ENCODE assay signal across 21 mouse cellular contexts in genomic region chr2:65275443-65276061, GRCm38 (mm10). TPM values are rescaled to one million over a fixed set of nuclear protein-coding genes. Genes with fewer than 3 reads are reported as not detected.
DNase-seq lines count a peak whose midpoint lies in the region; ATAC-seq and TF ChIP-seq lines count a peak whose summit lies in the region.
"Had no signal": no experiment of that assay in that cellular context is flagged by ENCODE, and none has a peak within 500 bp of the region (broad histone marks: within the 10 kb centered on the region; RNA-seq: fewer than 3 reads in every experiment).

No protein-coding gene starts in this region.

- H3K36me3 ChIP-seq in hindbrain, postnatal 0 days (ENCODE audit: insufficient read depth, low read length) = no peaks in the 10 kb centered on the region
- no peaks in the 10 kb centered on the region for H3K36me3 ChIP-seq in hindbrain, embryonic 10.5 days
- no peaks in the 10 kb centered on the region for H3K36me3 ChIP-seq in liver, adult 2 months (ENCODE audit: control insufficient read depth, insufficient read depth, low read length)
- H3K36me3 ChIP-seq in liver, embryonic 11.5 days (ENCODE audit: control insufficient read depth, insufficient read depth, low read length) = no peaks in the 10 kb centered on the region
- H3K36me3 ChIP-seq in forebrain, embryonic 12.5 days (replicated peaks) = no peaks in the 10 kb centered on the region
- H3K36me3 ChIP-seq: embryonic facial prominence, embryonic 13.5 days; limb, embryonic 15.5 days; midbrain, embryonic 12.5 days; neural tube, embryonic 12.5 days had no signal

- H3K9me3 ChIP-seq in hindbrain, postnatal 0 days (ENCODE audit: low read length) = no peaks in the 10 kb centered on the region
- H3K9me3 ChIP-seq in hindbrain, embryonic 10.5 days = no peaks in the 10 kb centered on the region
- H3K9me3 ChIP-seq in liver, embryonic 11.5 days (ENCODE audit: control insufficient read depth, low read length) = no peaks in the 10 kb centered on the region
- H3K9me3 ChIP-seq in forebrain, embryonic 12.5 days = no peaks in the 10 kb centered on the region
- H3K9me3 ChIP-seq: embryonic facial prominence, embryonic 13.5 days; limb, embryonic 15.5 days; midbrain, embryonic 12.5 days; neural tube, embryonic 12.5 days had no signal

- H3K79me2 ChIP-seq in liver, adult 2 months (ENCODE audit: control insufficient read depth, insufficient read depth, low read length) = no peaks in the 10 kb centered on the region

- 73% methylated on average over 6 of the region's 6 CpGs for WGBS in hindbrain, postnatal 0 days
- WGBS in hindbrain, embryonic 10.5 days = 88% methylated on average over 6 of the region's 6 CpGs
- 86% methylated on average over 6 of the region's 6 CpGs for WGBS in liver, adult 2 months
- 79% methylated on average over 6 of the region's 6 CpGs for WGBS in liver, embryonic 11.5 days
- 29% methylated on average over 6 of the region's 6 CpGs for WGBS in forebrain, embryonic 12.5 days

- no peak overlapping the region for H3K9ac ChIP-seq in hindbrain, postnatal 0 days (replicated peaks; ENCODE audit: low read length)
- H3K9ac ChIP-seq in liver, adult 2 months (ENCODE audit: low read depth, low read length) = no peak overlapping the region
- H3K9ac ChIP-seq in liver, embryonic 11.5 days (ENCODE audit: low read depth, low read length) = no peak overlapping the region
- no peak overlapping the region for H3K9ac ChIP-seq in forebrain, embryonic 12.5 days
- H3K9ac ChIP-seq: embryonic facial prominence, embryonic 13.5 days; limb, embryonic 15.5 days; liver, postnatal 0 days; midbrain, embryonic 12.5 days; neural tube, embryonic 12.5 days had no signal

- no peak overlapping the region for H3K27ac ChIP-seq in hindbrain, postnatal 0 days
- H3K27ac ChIP-seq in hindbrain, embryonic 10.5 days = no peak overlapping the region
- no peak overlapping the region for H3K27ac ChIP-seq in liver, adult 2 months (replicated peaks; ENCODE audit: insufficient read depth, low read depth, low read length)
- no peak overlapping the region for H3K27ac ChIP-seq in liver, embryonic 11.5 days (ENCODE audit: low read depth, low read length)
- H3K27ac ChIP-seq in forebrain, embryonic 12.5 days = no peak overlapping the region
- H3K27ac ChIP-seq: embryonic facial prominence, embryonic 13.5 days; heart, adult 2 months; limb, embryonic 15.5 days; midbrain, embryonic 12.5 days; neural tube, embryonic 12.5 days had no signal

- no peak for ATAC-seq in hindbrain, postnatal 0 days
- no peak for ATAC-seq in liver, embryonic 11.5 days (replicated peaks; ENCODE audit: low FRiP score)
- peak; percentile 84; the same call in 1 of the 2 replicates for ATAC-seq in forebrain, embryonic 12.5 days (ENCODE audit: low FRiP score)
- ATAC-seq: hindbrain, embryonic 16.5 days; intestine, postnatal 0 days; liver, postnatal 0 days had no signal

- no peak overlapping the region for H3K4me3 ChIP-seq in hindbrain, postnatal 0 days (ENCODE audit: low read length)
- no peak overlapping the region for H3K4me3 ChIP-seq in hindbrain, embryonic 10.5 days
- no peak overlapping the region for H3K4me3 ChIP-seq in liver, adult 2 months (ENCODE audit: insufficient read depth, low read depth, low read length)
- no peak overlapping the region for H3K4me3 ChIP-seq in liver, embryonic 11.5 days (ENCODE audit: low read depth, low read length)
- no peak overlapping the region for H3K4me3 ChIP-seq in forebrain, embryonic 12.5 days (replicated peaks)
- H3K4me3 ChIP-seq: embryonic facial prominence, embryonic 13.5 days; heart, adult 2 months; limb, embryonic 15.5 days; midbrain, embryonic 12.5 days; neural tube, embryonic 12.5 days had no signal

- no peaks in the 10 kb centered on the region for H3K4me1 ChIP-seq in hindbrain, postnatal 0 days (ENCODE audit: insufficient read depth, low read length)
- no peaks in the 10 kb centered on the region for H3K4me1 ChIP-seq in hindbrain, embryonic 10.5 days (replicated peaks)
- no peaks in the 10 kb centered on the region for H3K4me1 ChIP-seq in liver, adult 2 months (ENCODE audit: control insufficient read depth, insufficient read depth, low read length)
- no peaks in the 10 kb centered on the region for H3K4me1 ChIP-seq in liver, embryonic 11.5 days (replicated peaks; ENCODE audit: control insufficient read depth, insufficient read depth, low read length)
- no peaks in the 10 kb centered on the region for H3K4me1 ChIP-seq in forebrain, embryonic 12.5 days
- H3K4me1 ChIP-seq: embryonic facial prominence, embryonic 13.5 days; limb, embryonic 15.5 days; midbrain, embryonic 12.5 days; neural tube, embryonic 12.5 days had no signal

- no peaks in the 10 kb centered on the region for H3K27me3 ChIP-seq in hindbrain, postnatal 0 days (ENCODE audit: insufficient read depth, low read length)
- H3K27me3 ChIP-seq in hindbrain, embryonic 10.5 days (ENCODE audit: insufficient read depth, poor library complexity, severe bottlenecking) = no peaks in the 10 kb centered on the region
- H3K27me3 ChIP-seq in liver, adult 2 months (ENCODE audit: control insufficient read depth, insufficient read depth, low read length) = no peaks in the 10 kb centered on the region
- H3K27me3 ChIP-seq in liver, embryonic 11.5 days (replicated peaks; ENCODE audit: control insufficient read depth, insufficient read depth, low read length) = no peaks in the 10 kb centered on the region
- peaks cover 6% of the 10 kb centered on the region; the same call in 1 of the 2 replicates for H3K27me3 ChIP-seq in forebrain, embryonic 12.5 days
- H3K27me3 ChIP-seq: embryonic facial prominence, embryonic 13.5 days; limb, embryonic 15.5 days; midbrain, embryonic 12.5 days; neural tube, embryonic 12.5 days had no signal

- no peak overlapping the region for H3K4me2 ChIP-seq in hindbrain, postnatal 0 days (ENCODE audit: low read depth, low read length)
- H3K4me2 ChIP-seq in liver, embryonic 11.5 days = no peak overlapping the region
- H3K4me2 ChIP-seq in forebrain, embryonic 12.5 days = no peak overlapping the region
- H3K4me2 ChIP-seq: embryonic facial prominence, embryonic 13.5 days; limb, embryonic 15.5 days; midbrain, embryonic 12.5 days; neural tube, embryonic 12.5 days had no signal

- DNase-seq in hindbrain, postnatal 0 days (ENCODE audit: low spot score) = peak; percentile 15
- no peak for DNase-seq in hindbrain, embryonic 10.5 days (ENCODE audit: low spot score)
- DNase-seq in liver, adult 2 months (ENCODE audit: extremely low read depth, low read depth, low spot score) = peak; percentile 34
- no peak for DNase-seq in liver, embryonic 11.5 days (ENCODE audit: low spot score)
- peak; percentile 90 for DNase-seq in retina, postnatal 1 day
- DNase-seq in T-cell, adult 2 months (ENCODE audit: low spot score) = no peak
- DNase-seq: B cell, adult 2 months; cerebellum, adult 9-10 months; heart, adult 2 months; heart, postnatal 36 days; liver, postnatal 0 days; lung, postnatal 10 days; right cerebral cortex, postnatal 4 days; thymus, adult 2 months had no signal

- TF ChIP-seq CTCF in hindbrain, postnatal 0 days (IDR thresholded peaks at IDR 0.05; ENCODE audit: low read depth) = no peak
- no peak for TF ChIP-seq CTCF in liver, adult 2 months (IDR thresholded peaks at IDR 0.05; ENCODE audit: low read depth, low read length)

- no peak for TF ChIP-seq POLR2A in liver, adult 2 months (IDR thresholded peaks at IDR 0.05; ENCODE audit: extremely low read depth, insufficient read depth, low read length)

RNA-seq across cellular contexts. Expression of gene Cobll1, which starts 36.3 kb away (rescaled TPM):
- total RNA-seq in hindbrain, postnatal 0 days (2014; rRNA removed) = 2.4 and 2.5 TPM in 2 replicates
- 3.3 and 3.5 TPM in 2 replicates for polyA plus RNA-seq in hindbrain, postnatal 0 days (2015; fragmentation: Nextera tagmentation; extraction: Ambion mirVana)
- 2.5 and 2.8 TPM in 2 replicates for polyA plus RNA-seq in hindbrain, embryonic 10.5 days (2016; fragmentation: Nextera tagmentation; extraction: Ambion mirVana)
- 13.6 and 16.0 TPM in 2 replicates for total RNA-seq in liver, adult 2 months (2014; rRNA removed)
- polyA plus RNA-seq in liver, adult 2 months (2012; rRNA removed) = 9.4 and 10.0 TPM in 2 replicates
- 5.8 and 6.4 TPM in 2 replicates for polyA plus RNA-seq in liver, embryonic 11.5 days (2014; fragmentation: Nextera tagmentation; extraction: Ambion mirVana)
- 3.2 and 4.0 TPM in 2 replicates for polyA plus RNA-seq in forebrain, embryonic 12.5 days (2016; fragmentation: Nextera tagmentation; extraction: Ambion mirVana)

Comparison
In these comparisons a context has a peak if more than half of its experiments do, and no peak if none do; other contexts are left out.
1. DNase-seq: peak in hindbrain, postnatal 0 days (single experiment), liver, adult 2 months (single experiment) and retina, postnatal 1 day (single experiment); none in hindbrain, embryonic 10.5 days (single experiment), liver, embryonic 11.5 days (single experiment) and T-cell, adult 2 months (single experiment).